Mouse (Mus musculus) limb, embryonic 12.5 days (tissue): ENCODE results near the gene Gas6. TPM values are rescaled to one million over a fixed set of nuclear protein-coding genes. Genes with fewer than 3 reads are reported as not detected.

ENCODE experiments used
- ATAC-seq: fragments of 200-750 bp; cut with Nextera tagmentation; 2 replicates; pipeline ENCODE4 v1.8.0; 2017; ENCODE audit warnings: low read depth, moderate TSS enrichment; ENCODE audit not compliant: insufficient number of reproducible peaks, insufficient read depth, low FRiP score, low TSS enrichment
- H3K27ac ChIP-seq: fragments of 300-500 bp; sonication (generic); 2 replicates; pipeline ENCODE4 v1.5.1; 2016; ENCODE audit warnings: mild to moderate bottlenecking, moderate library complexity
- H3K27me3 ChIP-seq: fragments of 300-500 bp; sonication (generic); 2 replicates; pipeline ENCODE4 v1.6.1; 2016; ENCODE audit warnings: mild to moderate bottlenecking, moderate library complexity
- H3K36me3 ChIP-seq: fragments of 300-500 bp; sonication (generic); 2 replicates; pipeline ENCODE4 v1.6.1; 2016; ENCODE audit warnings: mild to moderate bottlenecking, moderate library complexity
- H3K4me1 ChIP-seq: fragments of 300-500 bp; sonication (generic); replicated peaks from 2 replicates; pipeline ENCODE4 v1.6.1; 2016
- H3K4me2 ChIP-seq: fragments of 300-500 bp; sonication (generic); 2 replicates; pipeline ENCODE4 v1.6.1; 2016; ENCODE audit warnings: mild to moderate bottlenecking, moderate library complexity
- H3K4me3 ChIP-seq: fragments of 300-500 bp; sonication (generic); replicated peaks from 2 replicates; pipeline ENCODE4 v1.5.1; 2016; ENCODE audit warnings: mild to moderate bottlenecking
- H3K9ac ChIP-seq: fragments of 300-500 bp; sonication (generic); replicated peaks from 2 replicates; pipeline ENCODE4 v1.6.1; 2016; ENCODE audit warnings: mild to moderate bottlenecking, moderate library complexity
- H3K9me3 ChIP-seq: fragments of 300-500 bp; sonication (generic); 2 replicates; pipeline ENCODE4 v1.6.1; 2016; ENCODE audit warnings: mild to moderate bottlenecking, moderate library complexity
- WGBS: fragments of 180-500 bp; shearing (Covaris S2); methylation state at CpG from one replicate; pipeline ENCODE4 v1.1.7; 2016; 5-methylcytosine and 5-hydroxymethylcytosine counted together
- polyA plus RNA-seq: library from polyadenylated mRNA; unstranded; fragments of >200 nt; fragmentation: Nextera tagmentation; extraction: Ambion mirVana; gene quantifications from 2 replicates; pipeline ENCODE4 v1.2.1, GENCODE M21; 2016

Gas6 gene
- polyA plus RNA-seq, 1 experiment from 2014 or later = 7.9 TPM

DNA sequence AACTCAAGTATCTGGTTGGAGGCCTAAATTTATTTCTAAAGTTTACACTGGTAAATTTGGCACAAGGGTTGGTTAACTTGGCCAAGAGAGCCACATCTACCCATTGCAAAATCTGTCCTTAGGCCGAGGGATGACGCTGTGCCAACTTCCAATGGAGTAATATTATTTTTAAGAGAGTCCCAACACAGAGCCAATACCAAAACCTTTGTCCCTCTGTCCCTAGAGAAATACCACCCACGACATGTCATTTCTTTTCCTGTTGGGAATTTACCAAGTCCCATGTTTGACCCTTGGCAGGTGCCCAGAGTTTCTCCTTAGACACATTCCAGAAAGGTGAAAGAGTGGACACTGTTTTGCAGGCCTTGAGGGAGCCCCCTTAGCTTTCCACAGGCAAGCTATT, 12.7 kb downstream of the Gas6 start:
- H3K4me2 ChIP-seq = no peak overlapping the region
- H3K27ac ChIP-seq = no peak overlapping the region
- no peak for ATAC-seq
- no peak overlapping the region for H3K4me3 ChIP-seq
- 89% methylated on average over 3 of the region's 3 CpGs for WGBS
- no peak overlapping the region for H3K9ac ChIP-seq
- H3K27me3 ChIP-seq = no peaks in the 10 kb centered on the region
- H3K4me1 ChIP-seq = no peaks in the 10 kb centered on the region
- H3K9me3 ChIP-seq = no peaks in the 10 kb centered on the region
- H3K36me3 ChIP-seq = no peaks in the 10 kb centered on the region

DNA sequence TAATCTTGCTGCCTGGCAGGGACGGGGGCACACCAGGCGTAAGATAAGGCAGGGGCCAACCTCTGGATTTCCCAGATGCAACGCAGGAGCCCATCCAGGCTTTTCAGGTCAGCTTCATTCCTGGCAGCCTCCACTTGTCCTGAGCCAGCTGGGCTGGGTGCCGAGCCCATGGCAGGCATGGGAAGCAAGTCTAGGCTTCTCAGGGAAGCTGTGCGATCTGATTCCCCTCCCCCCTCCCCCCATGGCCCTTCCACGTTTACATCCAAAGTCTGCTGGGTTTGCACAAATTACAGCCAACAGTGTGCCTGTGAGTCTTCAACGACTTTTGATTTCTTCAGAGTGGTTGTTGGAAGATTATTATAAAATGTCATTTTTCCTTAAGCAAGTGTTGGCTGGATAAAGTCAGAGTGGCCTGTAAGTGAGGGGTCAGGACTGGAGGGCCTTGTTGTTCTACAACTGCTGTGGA, 13.2 kb downstream of the Gas6 start:
- Histone ChIP-seq H3K27me3 (no peaks in the 10 kb centered on the region), H3K4me3 (no peak overlapping the region), H3K9me3 (no peaks in the 10 kb centered on the region), H3K4me2 (no peak overlapping the region), H3K4me1 (no peaks in the 10 kb centered on the region), H3K9ac (no peak overlapping the region), H3K27ac (no peak overlapping the region), H3K36me3 (no peaks in the 10 kb centered on the region)
- WGBS = 84% methylated on average over 7 of the region's 7 CpGs
- ATAC-seq = no peak

DNA sequence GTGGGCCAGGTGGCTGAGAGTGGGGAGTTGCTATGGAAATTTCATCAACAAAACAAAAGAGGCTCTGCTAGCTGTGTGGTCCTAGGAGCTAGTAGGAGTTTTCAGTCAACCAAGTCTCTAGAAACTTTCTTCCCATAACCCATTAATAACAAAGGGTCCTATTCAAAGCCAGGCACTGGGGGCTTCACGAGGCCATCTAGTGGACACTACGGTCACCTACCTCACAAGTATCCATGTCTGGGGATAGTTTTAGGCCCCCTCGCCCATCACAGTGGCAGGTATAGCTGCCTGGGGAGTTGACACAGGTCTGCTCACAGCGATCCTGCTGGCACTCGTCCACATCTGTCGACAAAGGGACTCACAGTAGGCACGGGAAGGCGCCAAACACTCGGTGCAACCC, 18.4 kb downstream of the Gas6 start:
- Histone ChIP-seq H3K9ac (no peak overlapping the region), H3K36me3 (no peaks in the 10 kb centered on the region), H3K9me3 (no peaks in the 10 kb centered on the region), H3K27ac (no peak overlapping the region), H3K4me3 (no peak overlapping the region), H3K4me1 (0 out of 2 replicates have a peak, but pooled peaks cover 4% of the 10 kb centered on the region), H3K27me3 (no peaks in the 10 kb centered on the region), H3K4me2 (no peak overlapping the region)
- no peak for ATAC-seq
- WGBS = 67% methylated on average over 9 of the region's 9 CpGs

DNA sequence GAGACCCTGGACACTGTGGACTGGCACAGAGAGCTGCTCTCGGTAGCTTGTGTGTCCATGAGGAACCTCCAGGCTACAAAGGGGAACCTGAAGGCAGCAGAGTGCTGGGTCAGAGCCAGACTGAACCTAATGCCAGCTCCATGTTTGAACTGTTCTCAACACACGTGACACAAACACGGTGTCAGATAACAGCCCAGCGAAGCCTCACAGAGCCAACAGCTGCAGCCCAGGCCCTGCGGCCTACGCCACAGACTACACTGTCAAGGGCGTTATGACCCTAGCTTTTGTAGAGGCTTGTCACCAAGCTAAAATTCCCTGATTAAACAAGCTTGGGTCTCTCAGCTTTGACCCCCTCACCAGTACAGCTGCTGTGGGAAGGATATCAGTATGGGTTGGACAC, 22.0 kb downstream of the Gas6 start:
- no peak overlapping the region for H3K9ac ChIP-seq
- H3K4me3 ChIP-seq = no peak overlapping the region
- H3K9me3 ChIP-seq = no peaks in the 10 kb centered on the region
- H3K27ac ChIP-seq = no peak overlapping the region
- H3K4me1 ChIP-seq = 0 out of 2 replicates have a peak, but pooled peaks cover 4% of the 10 kb centered on the region
- WGBS = 46% methylated on average over 7 of the region's 7 CpGs
- H3K27me3 ChIP-seq = no peaks in the 10 kb centered on the region
- peak; percentile 67; the same call in 1 of the 2 replicates for ATAC-seq
- H3K4me2 ChIP-seq = no peak overlapping the region
- H3K36me3 ChIP-seq = no peaks in the 10 kb centered on the region

DNA sequence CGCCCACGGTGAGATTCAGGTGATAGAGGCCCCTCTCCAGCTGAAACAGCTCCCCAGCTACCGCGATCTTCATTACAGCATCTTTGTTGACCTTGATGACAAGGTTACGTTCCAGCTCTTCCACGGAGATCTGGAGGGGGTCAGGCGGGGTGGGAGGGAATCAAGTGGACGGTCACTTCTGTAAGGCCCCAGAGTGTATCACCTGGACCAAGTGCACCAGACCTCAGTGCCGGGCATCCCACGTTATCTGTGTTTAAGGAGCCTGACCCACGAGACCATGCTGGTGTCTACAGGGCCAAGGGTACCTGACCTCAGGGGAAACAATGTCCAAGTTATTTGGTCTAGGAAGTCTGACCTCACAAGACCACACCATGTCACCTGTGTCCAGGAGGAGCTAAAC, 22.8 kb downstream of the Gas6 start:
- Histone ChIP-seq H3K36me3 (no peaks in the 10 kb centered on the region), H3K4me3 (no peak overlapping the region), H3K4me1 (0 out of 2 replicates have a peak, but pooled peaks cover 4% of the 10 kb centered on the region), H3K4me2 (no peak overlapping the region), H3K27me3 (no peaks in the 10 kb centered on the region), H3K9me3 (no peaks in the 10 kb centered on the region), H3K27ac (no peak overlapping the region), H3K9ac (no peak overlapping the region)
- WGBS = 89% methylated on average over 11 of the region's 11 CpGs
- no peak for ATAC-seq

DNA sequence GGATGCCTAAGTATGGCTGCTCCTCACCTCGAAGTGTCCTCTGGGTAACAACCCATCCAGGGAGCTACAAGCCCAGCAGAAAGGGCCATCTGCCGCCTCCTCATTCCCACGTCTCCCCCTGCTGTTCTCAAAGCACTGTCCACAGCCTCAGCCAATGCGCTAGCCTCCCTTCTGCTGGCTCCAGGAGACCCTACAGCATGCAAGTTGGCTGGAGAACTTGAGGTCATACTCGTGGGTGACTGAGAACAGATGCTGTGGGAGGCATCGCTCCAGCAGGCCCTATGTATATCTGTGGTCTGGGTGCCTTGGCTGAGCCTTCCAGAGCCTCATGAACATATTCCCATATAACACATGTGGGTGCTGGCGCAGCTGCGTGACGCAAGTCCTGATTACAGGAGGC, 25.6 kb downstream of the Gas6 start:
- H3K27me3 ChIP-seq = no peaks in the 10 kb centered on the region; the same call in 1 of the 2 replicates

DNA sequence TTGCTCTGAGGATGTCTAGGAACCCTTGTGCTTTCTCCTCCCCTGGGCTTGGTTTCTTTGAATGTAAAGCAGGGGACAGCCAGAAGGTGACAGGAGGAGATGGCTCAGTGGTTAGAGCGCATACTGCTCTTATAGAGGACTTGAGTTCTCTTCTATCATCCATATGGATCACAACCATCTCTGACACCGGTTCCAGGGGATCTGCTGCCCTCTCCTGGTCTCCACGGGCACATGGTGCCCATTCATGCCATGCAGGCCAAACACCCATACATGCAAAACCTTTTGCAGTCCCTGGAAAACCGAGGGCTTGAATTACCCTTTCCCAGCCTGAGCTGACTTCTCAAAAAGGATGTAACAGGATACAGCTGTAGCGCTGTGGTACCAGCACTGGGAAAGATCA, 27.3 kb downstream of the Gas6 start:
- WGBS = 66% methylated on average over 5 of the region's 5 CpGs
- no peak for ATAC-seq
- no peaks in the 10 kb centered on the region; the same call in 1 of the 2 replicates for H3K27me3 ChIP-seq

More for the DNA sequence above, 25.6 kb downstream of the Gas6 start:
- Histone ChIP-seq H3K27ac (no peak overlapping the region), H3K4me1 (0 out of 2 replicates have a peak, but pooled peaks cover 4% of the 10 kb centered on the region), H3K9ac (no peak overlapping the region), H3K4me3 (no peak overlapping the region), H3K36me3 (no peaks in the 10 kb centered on the region), H3K9me3 (no peaks in the 10 kb centered on the region), H3K4me2 (no peak overlapping the region)
- ATAC-seq = no peak
- WGBS = 79% methylated on average over 9 of the region's 9 CpGs

DNA sequence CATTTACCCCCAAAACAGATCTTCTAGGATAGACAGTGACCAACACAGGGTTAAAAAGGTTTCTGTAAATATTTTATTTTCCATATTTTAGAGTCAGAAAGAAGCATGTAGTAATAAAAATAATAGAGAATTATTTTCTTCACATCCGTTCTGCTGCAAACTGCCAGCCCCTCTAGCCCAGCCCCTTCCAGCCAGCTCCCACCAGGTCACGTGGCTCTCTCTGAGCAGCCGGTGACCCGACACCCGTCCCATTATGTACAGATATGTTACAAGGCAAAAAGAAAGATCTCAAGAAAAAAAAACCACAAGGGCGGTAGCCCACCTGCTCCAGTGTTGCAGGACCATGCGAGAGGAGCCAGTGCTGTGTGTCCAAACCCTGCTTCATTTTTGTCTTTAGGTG, 29.0 kb downstream of the Gas6 start:
- no peak overlapping the region for H3K4me3 ChIP-seq
- WGBS = 68% methylated on average over 7 of the region's 7 CpGs
- no peaks in the 10 kb centered on the region for H3K36me3 ChIP-seq
- no peak overlapping the region for H3K9ac ChIP-seq
- no peaks in the 10 kb centered on the region; the same call in 1 of the 2 replicates for H3K27me3 ChIP-seq
- H3K27ac ChIP-seq = no peak overlapping the region
- no peak; the same call in 1 of the 2 replicates for ATAC-seq
- H3K9me3 ChIP-seq = no peaks in the 10 kb centered on the region
- 0 out of 2 replicates have a peak overlapping the region, but pooled peaks have one; percentile 15 for H3K4me2 ChIP-seq
- H3K4me1 ChIP-seq = no peaks in the 10 kb centered on the region

More for the DNA sequence above, 27.3 kb downstream of the Gas6 start:
- Histone ChIP-seq H3K9me3 (no peaks in the 10 kb centered on the region), H3K9ac (no peak overlapping the region), H3K36me3 (no peaks in the 10 kb centered on the region), H3K4me3 (no peak overlapping the region), H3K4me1 (0 out of 2 replicates have a peak, but pooled peaks cover under 1% of the 10 kb centered on the region), H3K4me2 (no peak overlapping the region), H3K27ac (no peak overlapping the region)

DNA sequence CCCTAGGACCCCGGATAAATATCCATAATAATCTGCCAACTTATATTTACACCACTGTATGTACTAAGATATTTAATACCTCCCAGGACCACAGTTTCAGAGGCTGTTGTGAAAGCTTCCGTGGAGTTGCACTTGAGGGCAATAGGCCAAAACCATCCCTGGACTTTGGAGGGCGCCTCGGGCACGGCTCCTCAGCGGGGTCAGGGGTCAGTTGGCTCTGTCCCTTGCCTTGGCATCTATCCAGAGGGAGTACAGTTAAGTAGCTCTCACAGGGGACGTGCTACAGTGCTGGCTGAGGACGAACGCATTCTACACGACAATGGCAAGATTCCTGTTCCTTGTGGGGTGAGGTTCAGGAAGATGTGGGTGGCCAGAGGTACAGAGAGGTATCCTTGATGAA, 31.9 kb downstream of the Gas6 start:
- no peak for ATAC-seq
- H3K4me2 ChIP-seq = no peak overlapping the region
- H3K9me3 ChIP-seq = no peaks in the 10 kb centered on the region
- H3K4me1 ChIP-seq = no peaks in the 10 kb centered on the region
- no peak overlapping the region for H3K4me3 ChIP-seq
- no peak overlapping the region for H3K27ac ChIP-seq
- no peaks in the 10 kb centered on the region; the same call in 1 of the 2 replicates for H3K27me3 ChIP-seq
- no peaks in the 10 kb centered on the region for H3K36me3 ChIP-seq
- 85% methylated on average over 10 of the region's 10 CpGs for WGBS
- H3K9ac ChIP-seq = no peak overlapping the region

DNA sequence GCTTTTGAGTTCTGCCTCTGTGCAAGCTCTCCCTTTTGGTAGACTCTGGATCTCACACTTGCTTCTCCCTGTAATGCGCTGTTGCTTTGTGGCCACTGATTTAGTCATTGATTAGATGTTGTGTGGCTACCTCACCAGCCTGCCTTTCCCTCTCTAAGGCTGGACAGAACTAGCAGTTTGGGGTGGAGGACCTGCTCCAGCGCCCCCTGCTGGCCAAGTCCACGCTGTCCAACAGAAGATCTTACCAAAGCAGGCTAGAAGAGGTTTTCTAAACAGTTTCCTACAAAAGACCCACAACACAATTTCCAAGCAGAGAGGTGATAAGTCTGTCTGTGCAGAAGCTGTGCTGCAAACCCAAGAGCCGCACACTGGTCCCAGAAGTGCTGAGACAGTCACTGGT, 32.4 kb downstream of the Gas6 start:
- no peaks in the 10 kb centered on the region for H3K36me3 ChIP-seq
- H3K27me3 ChIP-seq = no peaks in the 10 kb centered on the region; the same call in 1 of the 2 replicates
- H3K4me3 ChIP-seq = no peak overlapping the region
- no peak overlapping the region for H3K4me2 ChIP-seq
- no peaks in the 10 kb centered on the region for H3K9me3 ChIP-seq
- H3K27ac ChIP-seq = no peak overlapping the region
- no peak overlapping the region for H3K9ac ChIP-seq
- no peaks in the 10 kb centered on the region for H3K4me1 ChIP-seq
- ATAC-seq = no peak
- 41% methylated on average over 4 of the region's 4 CpGs for WGBS

DNA sequence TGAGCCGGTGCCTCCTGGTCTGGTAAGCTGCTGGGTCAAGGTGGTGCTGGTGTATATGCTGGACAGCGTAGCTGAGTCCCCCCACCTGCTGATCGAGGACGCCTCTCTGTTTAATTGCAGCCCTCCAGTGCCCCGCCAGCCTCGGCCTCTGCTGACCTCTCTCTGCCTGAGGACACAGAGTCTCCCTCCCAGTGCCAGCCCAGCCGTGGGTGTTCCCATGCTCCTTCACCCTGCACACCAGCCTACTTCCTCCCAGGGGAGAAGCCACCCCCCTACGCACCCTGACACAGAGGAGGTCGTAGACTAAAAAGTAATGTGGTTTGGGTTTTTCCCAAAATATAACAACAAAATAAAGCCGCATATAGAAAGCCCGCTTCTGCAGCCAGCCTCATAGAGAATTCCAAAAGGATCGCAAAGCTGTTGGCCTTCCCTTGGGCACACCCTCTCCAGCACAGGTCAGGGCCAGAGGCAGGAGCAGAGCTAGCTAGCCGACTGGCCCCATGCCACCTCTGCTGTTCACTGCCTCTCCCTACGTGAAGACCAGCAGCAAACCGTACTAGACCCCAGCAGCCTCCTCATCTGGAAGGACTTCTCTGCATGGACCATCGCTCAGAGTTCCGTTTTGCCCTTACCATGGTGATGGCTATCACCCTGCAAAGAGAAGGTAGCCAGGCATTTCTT, 33.1 kb downstream of the Gas6 start:
- no peak overlapping the region for H3K4me2 ChIP-seq
- H3K27ac ChIP-seq = no peak overlapping the region
- no peaks in the 10 kb centered on the region for H3K36me3 ChIP-seq
- ATAC-seq = no peak
- no peaks in the 10 kb centered on the region for H3K9me3 ChIP-seq
- WGBS = 70% methylated on average over 17 of the region's 17 CpGs
- no peaks in the 10 kb centered on the region; the same call in 1 of the 2 replicates for H3K27me3 ChIP-seq
- no peak overlapping the region for H3K4me3 ChIP-seq
- no peak overlapping the region for H3K9ac ChIP-seq
- no peaks in the 10 kb centered on the region for H3K4me1 ChIP-seq

DNA sequence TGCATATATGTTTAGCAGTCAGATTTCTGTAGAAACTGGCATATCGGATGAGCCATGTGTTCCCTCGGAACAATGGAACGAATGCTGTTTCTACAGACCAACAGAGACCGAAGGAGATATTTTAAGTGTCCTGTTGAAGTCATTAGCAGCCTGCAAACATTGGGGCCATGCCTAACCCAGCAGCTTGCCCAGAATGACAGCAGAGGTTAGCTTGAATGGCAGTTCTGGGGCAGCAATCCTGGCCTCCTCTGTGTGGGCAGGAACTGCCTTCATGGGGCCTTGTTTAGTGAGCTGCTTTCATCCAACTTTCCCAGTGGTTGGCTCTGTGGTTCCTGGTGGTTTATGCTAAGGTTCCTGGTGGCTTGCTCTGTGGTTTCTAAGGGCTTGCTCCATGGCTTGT, 34.9 kb downstream of the Gas6 start:
- Histone ChIP-seq H3K9ac (no peak overlapping the region), H3K27ac (no peak overlapping the region), H3K27me3 (no peaks in the 10 kb centered on the region; the same call in 1 of the 2 replicates), H3K4me2 (no peak overlapping the region), H3K4me3 (no peak overlapping the region), H3K9me3 (no peaks in the 10 kb centered on the region), H3K36me3 (no peaks in the 10 kb centered on the region), H3K4me1 (no peaks in the 10 kb centered on the region)
- 96% methylated on average over 4 of the region's 4 CpGs for WGBS
- no peak for ATAC-seq
